Mouse (Mus musculus) spleen, adult 2 months (tissue): ENCODE results near the gene Filip1l.
A peak's percentile ranks its signal among the peaks of the same experiment; 100 is the strongest.

Experiments used
- CTCF ChIP-seq: fragments of 200-500 bp; IDR thresholded peaks from 2 replicates; pipeline ENCODE4 v1.5.1; 2011; ENCODE audit warnings: mild to moderate bottlenecking, inconsistent platforms; ENCODE audit not compliant: insufficient read depth, insufficient read length, insufficient replicate concordance; ENCODE audit errors: extremely low read depth
- POLR2A ChIP-seq: fragments of 200-500 bp; IDR thresholded peaks from 2 replicates; pipeline ENCODE4 v1.6.1; 2011; ENCODE audit warnings: low read depth, low read length, inconsistent platforms

DNA sequence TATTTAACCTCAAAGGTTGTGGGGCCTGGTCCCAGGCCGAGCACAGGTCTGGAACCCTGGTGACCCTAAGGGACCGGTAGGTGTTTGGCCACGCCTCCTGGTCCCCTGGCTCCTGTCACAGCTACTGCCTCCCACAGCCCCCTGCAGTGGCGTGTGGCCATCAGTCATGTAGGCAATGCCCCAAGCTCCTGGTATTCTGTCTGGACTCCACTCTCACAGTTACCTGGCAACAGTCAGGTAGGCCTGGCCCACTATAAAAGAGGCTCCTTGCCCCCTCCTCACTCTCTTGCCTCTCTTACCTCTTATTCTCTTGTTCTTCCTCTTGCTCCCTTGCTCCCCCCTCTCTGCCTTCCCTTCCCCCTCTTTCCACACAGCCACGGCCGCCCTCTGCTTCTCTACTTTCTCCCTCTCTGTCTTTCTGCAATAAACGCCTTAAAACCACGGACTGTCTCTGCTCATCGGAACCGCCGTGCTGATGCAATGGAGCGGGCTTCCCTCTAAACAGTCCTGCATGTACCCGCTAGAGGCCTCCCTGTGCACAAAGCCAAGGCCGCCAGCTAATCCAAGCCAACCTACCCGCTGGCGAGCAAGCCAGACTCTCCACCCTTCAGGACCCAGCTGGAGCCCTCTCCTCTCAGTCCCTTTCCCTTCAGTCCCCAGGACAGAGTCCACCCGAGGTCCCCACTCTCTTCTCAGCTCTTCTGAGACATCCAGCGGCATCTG, 9.9 kb downstream of the Filip1l start:
- TF ChIP-seq POLR2A, result no peak
- peak; percentile 6; the same call in 1 of the 2 replicates for TF ChIP-seq CTCF
